Mouse (Mus musculus): Measurements from ENCODE around the gene Rbm44.

- TF ChIP-seq CTCF (IDR thresholded peaks at IDR 0.05; ENCODE audit: low read depth) (no peak), EP300 (optimal IDR thresholded peaks at IDR 0.05) (no peak)
Measured at GRCm38 (mm10) chr1:91166798-91167197, 21.9 kb downstream of the Rbm44 start.
